Comparison of ENCODE assay signal across 8 mouse cellular contexts in the genomic region with DNA sequence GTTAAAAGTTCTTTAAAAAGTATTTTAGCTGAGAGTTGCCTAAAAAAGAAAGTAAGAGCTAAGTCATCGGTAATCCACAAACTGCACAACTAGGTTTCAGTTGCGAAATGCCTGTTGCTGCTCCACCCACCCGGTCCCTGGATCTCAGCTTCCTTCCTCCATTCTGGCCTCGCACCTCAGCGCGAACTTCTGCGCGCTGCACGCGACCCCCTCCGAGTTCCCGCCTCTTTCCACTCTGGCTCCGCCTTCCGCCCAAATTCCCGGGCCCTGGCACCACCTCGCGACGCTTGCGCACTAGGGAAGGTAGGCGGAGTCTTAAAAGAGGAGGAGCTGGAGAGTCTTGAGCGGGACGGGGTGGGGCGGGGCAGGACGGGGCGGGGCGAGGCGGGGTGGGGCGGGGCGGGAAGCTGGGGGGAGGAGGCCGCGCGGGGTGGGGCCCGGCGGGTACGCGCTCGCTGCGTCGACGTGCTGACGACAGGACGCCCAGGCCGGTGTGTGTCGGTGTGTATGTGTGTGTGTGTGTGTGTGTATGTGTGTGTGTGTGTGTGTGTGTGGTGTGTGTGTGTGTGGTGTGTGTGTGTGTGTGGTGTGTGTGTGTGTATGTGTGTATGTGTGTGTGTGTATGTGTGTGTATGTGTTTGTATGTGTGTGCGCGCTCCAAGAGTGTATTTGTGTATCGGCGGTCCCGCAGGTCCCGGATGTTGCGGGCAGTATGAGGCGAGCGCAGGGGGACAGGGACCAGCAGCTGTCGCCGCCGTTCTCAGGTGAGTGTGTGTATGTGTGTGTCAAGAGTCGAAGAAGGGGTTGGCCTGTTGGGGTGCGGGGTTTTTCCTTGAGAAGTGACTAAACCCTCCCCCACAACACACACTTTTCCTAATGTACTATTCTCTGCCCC. TPM values are rescaled to one million over a fixed set of nuclear protein-coding genes. Genes with fewer than 3 reads are reported as not detected.
DNase-seq lines count a peak whose midpoint lies in the region; ATAC-seq and TF ChIP-seq lines count a peak whose summit lies in the region.

A gene (plus strand): TSS at position 440 of the 895 bp plus-strand sequence.

- peak within 1 kb of the TSS; percentile 63 for H3K9ac ChIP-seq in ES-Bruce4 (ENCODE audit: low read depth, poor library complexity, severe bottlenecking)
- H3K9ac ChIP-seq in forebrain, embryonic 14.5 days (ENCODE audit: low read length): peak within 1 kb of the TSS; percentile 72
- peak within 1 kb of the TSS; percentile 76 for H3K9ac ChIP-seq in neural tube, embryonic 15.5 days (replicated peaks)

- peak; percentile 56; the same call in 1 of the 2 replicates for ATAC-seq in cerebellum, adult (ENCODE audit: insufficient number of reproducible peaks, low FRiP score, low TSS enrichment)
- peak; percentile 80 for ATAC-seq in forebrain, embryonic 14.5 days
- peak; percentile 87 for ATAC-seq in neural tube, embryonic 15.5 days (ENCODE audit: low FRiP score)

- no peaks in the 10 kb centered on the region for H3K36me3 ChIP-seq in ES-Bruce4 (ENCODE audit: control insufficient read depth, insufficient read depth, low read length, poor library complexity, severe bottlenecking)
- no peaks in the 10 kb centered on the region for H3K36me3 ChIP-seq in forebrain, embryonic 14.5 days (ENCODE audit: control insufficient read depth, insufficient read depth, low read length)
- no peaks in the 10 kb centered on the region for H3K36me3 ChIP-seq in neural tube, embryonic 15.5 days

- no peaks in the 10 kb centered on the region for H3K4me1 ChIP-seq in ES-Bruce4 (ENCODE audit: control insufficient read depth, insufficient read depth, low read length)
- peaks cover 14% of the 10 kb centered on the region for H3K4me1 ChIP-seq in forebrain, embryonic 14.5 days (ENCODE audit: control insufficient read depth, insufficient read depth, low read length)
- H3K4me1 ChIP-seq in neural tube, embryonic 15.5 days: peaks cover 27% of the 10 kb centered on the region

- TF ChIP-seq CTCF in ES-Bruce4 (IDR thresholded peaks at IDR 0.05; ENCODE audit: low read depth, low read length): no peak

- H3K27me3 ChIP-seq in ES-Bruce4 (ENCODE audit: control insufficient read depth, insufficient read depth, low read length, poor library complexity, severe bottlenecking): peaks cover 9% of the 10 kb centered on the region
- no peaks in the 10 kb centered on the region for H3K27me3 ChIP-seq in forebrain, embryonic 14.5 days (replicated peaks; ENCODE audit: control insufficient read depth, insufficient read depth, low read length)
- no peaks in the 10 kb centered on the region for H3K27me3 ChIP-seq in neural tube, embryonic 15.5 days (replicated peaks)

- no peak for TF ChIP-seq POLR2A in ES-Bruce4 (IDR thresholded peaks at IDR 0.05; ENCODE audit: insufficient read depth, low read length)

- DNase-seq in forebrain, embryonic 14.5 days (ENCODE audit: low spot score): peak; percentile 94
- peak; percentile 92 to 96 for DNase-seq in heart, postnatal 14 days
- peak; percentile 90 for DNase-seq in layer of hippocampus, adult 11-12 months (ENCODE audit: low spot score)
- peak; percentile 93 to 95 for DNase-seq in lung, adult 18-20 months
- DNase-seq in testis, postnatal 14 days (ENCODE audit: low spot score): peak; percentile 94

- H3K27ac ChIP-seq in ES-Bruce4 (ENCODE audit: insufficient read depth, low read length): peak within 1 kb of the TSS; percentile 78; the same call in 1 of the 2 replicates
- peak within 1 kb of the TSS; percentile 94 for H3K27ac ChIP-seq in forebrain, embryonic 14.5 days (ENCODE audit: low read depth, low read length)
- peak within 1 kb of the TSS; percentile 95 for H3K27ac ChIP-seq in neural tube, embryonic 15.5 days (replicated peaks)

- WGBS in forebrain, embryonic 14.5 days: 2% methylated on average over 57 of the region's 58 CpGs
- WGBS in neural tube, embryonic 15.5 days: 2% methylated on average over 43 of the region's 58 CpGs

- intact Hi-C loops in heart, postnatal 14 days (cut with DNase I): no loop called here

- H3K4me2 ChIP-seq in forebrain, embryonic 14.5 days (ENCODE audit: low read length): peak within 1 kb of the TSS; percentile 72
- peak within 1 kb of the TSS; percentile 76 for H3K4me2 ChIP-seq in neural tube, embryonic 15.5 days

- H3K4me3 ChIP-seq in ES-Bruce4 (ENCODE audit: low read depth, low read length): peak within 1 kb of the TSS; percentile 82
- H3K4me3 ChIP-seq in forebrain, embryonic 14.5 days (ENCODE audit: low read depth, low read length): peak within 1 kb of the TSS; percentile 53
- peak within 1 kb of the TSS; percentile 64 for H3K4me3 ChIP-seq in neural tube, embryonic 15.5 days (replicated peaks)

- H3K9me3 ChIP-seq in ES-Bruce4 (replicated peaks; ENCODE audit: control insufficient read depth, insufficient read depth, low read length, poor library complexity, severe bottlenecking): peaks cover 5% of the 10 kb centered on the region; the same call in 1 of the 2 replicates
- no peaks in the 10 kb centered on the region for H3K9me3 ChIP-seq in forebrain, embryonic 14.5 days (replicated peaks; ENCODE audit: control insufficient read depth, low read length)
- no peaks in the 10 kb centered on the region for H3K9me3 ChIP-seq in neural tube, embryonic 15.5 days (replicated peaks)

- 0 out of 2 replicates have a peak, but pooled peaks have one; percentile 5 for TF ChIP-seq EP300 in ES-Bruce4 (IDR thresholded peaks at IDR 0.05; ENCODE audit: insufficient read depth, low read depth, low read length)

RNA-seq across cellular contexts. Expression of the gene that starts here (rescaled TPM):
- 38.5 and 40.4 TPM in 2 replicates for polyA plus RNA-seq in ES-Bruce4 (2011; ENCODE audit: insufficient read depth, insufficient read length, low read depth, missing spikeins)
- 62.0 and 96.6 TPM in 2 replicates for polyA plus RNA-seq in forebrain, embryonic 14.5 days (2014; fragmentation: Nextera tagmentation; extraction: Ambion mirVana)
- total RNA-seq in heart, postnatal 14 days (2021): 100 to 1,000 TPM; 169 to 171 TPM
- polyA plus RNA-seq in neural tube, embryonic 15.5 days (2015; fragmentation: Nextera tagmentation; extraction: Ambion mirVana): 224 and 233 TPM in 2 replicates

Comparison
In these comparisons a context has a peak if more than half of its experiments do, and no peak if none do; other contexts are left out.
1. Peak in every context shown above with its lines: DNase-seq, ATAC-seq, H3K4me3 ChIP-seq and H3K27ac ChIP-seq.